Mouse (Mus musculus) small intestine, adult 2 months (tissue): Measurements from ENCODE around the gene Tbx6.

ENCODE experiments used
- CTCF ChIP-seq: fragments of 200-500 bp; IDR thresholded peaks from 2 replicates; pipeline ENCODE4 v1.5.1; 2012; ENCODE audit warnings: low read depth, mild to moderate bottlenecking, control low read depth, inconsistent platforms, low read length, moderate library complexity, mixed read lengths; ENCODE audit not compliant: insufficient replicate concordance, insufficient read length; ENCODE audit errors: extremely low read depth
- POLR2A ChIP-seq: fragments of 200-500 bp; IDR thresholded peaks from 2 replicates; pipeline ENCODE4 v1.6.1; 2012; ENCODE audit warnings: low read depth, mild to moderate bottlenecking, control low read depth, inconsistent platforms, low read length, moderate library complexity

DNA sequence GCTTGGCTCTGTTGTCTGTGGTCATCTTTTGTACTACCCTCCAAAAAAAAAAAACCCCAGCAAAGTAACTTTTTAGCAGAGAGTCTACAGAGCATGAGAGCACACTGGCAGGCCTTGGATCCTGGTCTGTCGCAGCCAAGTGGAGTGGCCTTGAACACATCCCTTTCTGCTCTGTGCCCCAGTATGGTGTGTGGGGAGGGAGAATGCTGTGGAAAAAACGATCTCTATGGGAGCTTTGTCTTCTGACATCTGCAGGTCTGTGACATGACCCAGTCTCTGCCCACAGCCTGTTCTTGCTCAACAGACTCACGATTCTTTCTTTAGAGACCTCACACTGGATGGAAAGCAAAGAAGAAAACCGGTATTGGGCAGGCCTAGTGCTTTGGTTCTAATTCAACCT lies 20.3 kb upstream of the Tbx6 start:
- no peak for TF ChIP-seq CTCF
- no peak for TF ChIP-seq POLR2A
